Comparison of ENCODE assay signal across 8 mouse cellular contexts in the genomic region with DNA sequence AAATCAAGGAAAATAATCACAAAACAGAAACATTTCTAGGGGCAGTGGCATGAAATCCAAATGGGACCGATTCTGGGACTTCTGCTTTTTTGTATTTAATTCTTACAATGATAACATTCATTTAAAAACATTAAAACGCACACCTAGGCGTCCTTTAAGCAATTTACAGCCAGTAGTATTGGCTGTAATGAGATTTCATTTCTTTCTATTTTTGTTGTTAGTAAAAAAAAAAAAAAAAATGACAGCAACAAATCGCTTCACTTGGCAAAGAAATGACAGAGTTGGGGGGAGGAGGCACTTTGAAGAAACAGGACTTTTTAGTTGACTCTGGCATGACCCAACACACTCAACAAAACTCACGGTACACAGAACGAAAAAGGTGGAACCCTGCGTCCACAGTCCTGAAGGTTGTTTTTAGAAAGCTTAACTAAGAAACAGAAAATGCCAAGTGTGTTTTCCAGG. TPM values are rescaled to one million over a fixed set of nuclear protein-coding genes. Genes with fewer than 3 reads are reported as not detected.
DNase-seq lines count a peak whose midpoint lies in the region; ATAC-seq and TF ChIP-seq lines count a peak whose summit lies in the region.

No protein-coding gene starts in this region.

- no peak for DNase-seq in kidney, adult 2 months
- DNase-seq in kidney, postnatal 36 days = no peak
- peak; percentile 26 for DNase-seq in hindlimb bud, embryonic 11.5 days (ENCODE audit: extremely low spot score, low read depth, low spot score)
- no peak for DNase-seq in gastrocnemius, postnatal 4 days (ENCODE audit: low spot score in 2 of 2)
- no peak for DNase-seq in right cerebral cortex, adult 2 months (ENCODE audit: low spot score in 2 of 2)
- DNase-seq in cerebellum, adult 9-11 months = no peak

- no peak for ATAC-seq in midbrain, embryonic 16.5 days

- no peak for TF ChIP-seq POLR2A in kidney, adult 2 months (IDR thresholded peaks at IDR 0.05; ENCODE audit: low read depth, low read length)

- WGBS in kidney, adult 2 months = 8% methylated on average over 7 of the region's 7 CpGs
- WGBS in midbrain, embryonic 16.5 days = 18% methylated on average over 7 of the region's 7 CpGs

- peak overlapping the region; percentile 77 for H3K4me3 ChIP-seq in kidney, adult 2 months (ENCODE audit: insufficient read depth, low read depth, low read length)
- peak overlapping the region; percentile 92 for H3K4me3 ChIP-seq in brown adipose tissue, adult 24 weeks (ENCODE audit: insufficient read depth, low read depth, low read length)
- peak overlapping the region; percentile 97 for H3K4me3 ChIP-seq in midbrain, embryonic 16.5 days (ENCODE audit: low read depth, low read length)

- H3K9ac ChIP-seq in midbrain, embryonic 16.5 days (ENCODE audit: low read depth, low read length) = peak overlapping the region; percentile 85

- no peaks in the 10 kb centered on the region for H3K36me3 ChIP-seq in kidney, adult 2 months (ENCODE audit: control insufficient read depth, insufficient read depth, low read length)
- H3K36me3 ChIP-seq in midbrain, embryonic 16.5 days (ENCODE audit: control insufficient read depth, insufficient read depth, low read length) = 0 out of 2 replicates have a peak, but pooled peaks cover 1% of the 10 kb centered on the region

- peak overlapping the region; percentile 82 for H3K4me2 ChIP-seq in midbrain, embryonic 16.5 days (ENCODE audit: low read length)

- H3K27me3 ChIP-seq in kidney, adult 2 months (replicated peaks; ENCODE audit: control insufficient read depth, insufficient read depth, low read length) = no peaks in the 10 kb centered on the region
- H3K27me3 ChIP-seq in midbrain, embryonic 16.5 days (ENCODE audit: control insufficient read depth, insufficient read depth, low read depth, low read length) = no peaks in the 10 kb centered on the region

- peaks cover 2% of the 10 kb centered on the region; the same call in 1 of the 2 replicates for H3K9me3 ChIP-seq in midbrain, embryonic 16.5 days (replicated peaks; ENCODE audit: control insufficient read depth, low read length, poor library complexity, severe bottlenecking)

- peak overlapping the region; percentile 74 for H3K27ac ChIP-seq in kidney, adult 2 months (ENCODE audit: insufficient read depth, low read depth, low read length)
- H3K27ac ChIP-seq in brown adipose tissue, adult 24 weeks (replicated peaks; ENCODE audit: low read depth, low read length) = peak overlapping the region; percentile 75
- H3K27ac ChIP-seq in midbrain, embryonic 16.5 days (ENCODE audit: low read length) = no peak overlapping the region

- H3K4me1 ChIP-seq in kidney, adult 2 months (ENCODE audit: control insufficient read depth, insufficient read depth, low read length) = no peaks in the 10 kb centered on the region
- H3K4me1 ChIP-seq in brown adipose tissue, adult 24 weeks (ENCODE audit: control insufficient read depth, insufficient read depth, insufficient read length, low read length) = no peaks in the 10 kb centered on the region
- peaks cover 21% of the 10 kb centered on the region for H3K4me1 ChIP-seq in midbrain, embryonic 16.5 days (ENCODE audit: control insufficient read depth, insufficient read depth, low read length)

- TF ChIP-seq CTCF in kidney, adult 2 months (conservative IDR thresholded peaks at IDR 0.05; ENCODE audit: insufficient read depth, insufficient read length, low read depth, low read length) = no peak

RNA-seq across cellular contexts. Expression of a gene that starts 1.2 kb away (rescaled TPM):
- 24.3 and 24.7 TPM in 2 replicates for polyA plus RNA-seq in kidney, adult 2 months (2012; rRNA removed)
- 48.9 and 57.7 TPM in 2 replicates for polyA plus RNA-seq in brown adipose tissue, adult 24 weeks (2012; ENCODE audit: insufficient read depth, insufficient read length, missing spikeins)
- polyA plus RNA-seq in midbrain, embryonic 16.5 days (2015; fragmentation: Nextera tagmentation; extraction: Ambion mirVana) = 17.6 and 19.4 TPM in 2 replicates
- total RNA-seq in gastrocnemius, postnatal 4 days (2021) = 100 to 1,000 TPM in 1 of 2 experiments, 10 to 100 TPM in 1; 89.2 to 104 TPM

RNA-seq across cellular contexts. Expression of a gene that starts 1.4 kb away (rescaled TPM):
- 277 and 335 TPM in 2 replicates for polyA plus RNA-seq in kidney, adult 2 months (2012; rRNA removed)
- 2,118 and 2,348 TPM in 2 replicates for polyA plus RNA-seq in brown adipose tissue, adult 24 weeks (2012; ENCODE audit: insufficient read depth, insufficient read length, missing spikeins)
- 208 and 215 TPM in 2 replicates for polyA plus RNA-seq in midbrain, embryonic 16.5 days (2015; fragmentation: Nextera tagmentation; extraction: Ambion mirVana)
- total RNA-seq in gastrocnemius, postnatal 4 days (2021) = 100 to 1,000 TPM; 122 to 136 TPM

RNA-seq across cellular contexts. Expression of a gene that starts 25.9 kb away (rescaled TPM):
- 0.34 and 0.39 TPM in 2 replicates for polyA plus RNA-seq in kidney, adult 2 months (2012; rRNA removed)
- 5.6 and 5.7 TPM in 2 replicates for polyA plus RNA-seq in brown adipose tissue, adult 24 weeks (2012; ENCODE audit: insufficient read depth, insufficient read length, missing spikeins)
- polyA plus RNA-seq in midbrain, embryonic 16.5 days (2015; fragmentation: Nextera tagmentation; extraction: Ambion mirVana) = 0.21 and 0.40 TPM in 2 replicates
- under 1 TPM; 0.23 to 0.42 TPM for total RNA-seq in gastrocnemius, postnatal 4 days (2021)
